Mouse (Mus musculus) limb, embryonic 14.5 days (tissue): ENCODE measurements around the gene Afg3l1. TPM values are rescaled to one million over a fixed set of nuclear protein-coding genes. Genes with fewer than 3 reads are reported as not detected.
"Not testable (repeated sequence)": the region's sequence is repeated elsewhere in the genome, so short reads cannot be mapped to it uniquely, and the experiment has no call there.

ENCODE experiments used
- ATAC-seq: fragments of 200-750 bp; cut with Nextera tagmentation; 2 replicates; pipeline ENCODE4 v1.8.0; 2017; ENCODE audit warnings: low read depth, moderate number of reproducible peaks, moderate TSS enrichment; ENCODE audit not compliant: low FRiP score
- DNase-seq: peaks from one replicate; pipeline ENCODE4 v3.0.0-alpha.2; 2015; ENCODE audit warnings: low spot score
- H3K27ac ChIP-seq: fragments of 300-500 bp; sonication (generic); replicated peaks from 2 replicates; pipeline ENCODE4 v1.5.1; 2014; ENCODE audit warnings: low read depth, mild to moderate bottlenecking, low read length, moderate library complexity, mixed read lengths
- H3K27me3 ChIP-seq: fragments of 300-500 bp; sonication (generic); 2 replicates; pipeline ENCODE4 v1.6.1; 2014; ENCODE audit warnings: low read length, mixed read lengths; ENCODE audit not compliant: control insufficient read depth, insufficient read depth
- H3K36me3 ChIP-seq: fragments of 300-500 bp; sonication (generic); 2 replicates; pipeline ENCODE4 v1.6.1; 2014; ENCODE audit warnings: mild to moderate bottlenecking, low read length, moderate library complexity, mixed read lengths; ENCODE audit not compliant: control insufficient read depth, insufficient read depth
- H3K4me1 ChIP-seq: fragments of 300-500 bp; sonication (generic); 2 replicates; pipeline ENCODE4 v1.6.1; 2014; ENCODE audit warnings: antibody characterized with exemption, low read length, mixed read lengths; ENCODE audit not compliant: control insufficient read depth, insufficient read depth
- H3K4me2 ChIP-seq: fragments of 300-500 bp; sonication (generic); replicated peaks from 2 replicates; pipeline ENCODE4 v1.6.1; 2014; ENCODE audit warnings: low read depth, mild to moderate bottlenecking, low read length, moderate library complexity; ENCODE audit not compliant: severe bottlenecking
- H3K4me3 ChIP-seq: fragments of 300-500 bp; sonication (generic); replicated peaks from 2 replicates; pipeline ENCODE4 v1.5.1; 2014; ENCODE audit warnings: low read length
- H3K9ac ChIP-seq: fragments of 300-500 bp; sonication (generic); 2 replicates; pipeline ENCODE4 v1.6.1; 2014; ENCODE audit warnings: mild to moderate bottlenecking, low read depth, low read length, moderate library complexity; ENCODE audit not compliant: severe bottlenecking
- H3K9me3 ChIP-seq: fragments of 300-500 bp; sonication (generic); 2 replicates; pipeline ENCODE4 v1.6.1; 2016; ENCODE audit warnings: low read length; ENCODE audit not compliant: control insufficient read depth
- POLR2A ChIP-seq: fragments of 200-500 bp; IDR thresholded peaks from 2 replicates; pipeline ENCODE4 v1.8.0; 2012; ENCODE audit warnings: inconsistent platforms, mild to moderate bottlenecking, moderate library complexity, borderline replicate concordance; ENCODE audit not compliant: insufficient read depth, insufficient read length; ENCODE audit errors: extremely low read depth
- WGBS: fragments of 180-500 bp; shearing (Covaris S2); extraction: QIAGEN DNeasy Blood & Tissue Kit; methylation state at CpG from one replicate; pipeline ENCODE4 v1.1.7; 2014; 5-methylcytosine and 5-hydroxymethylcytosine counted together
- polyA plus RNA-seq, 2 experiments: library from polyadenylated mRNA; depleted of rRNA in 1 of 2; stranded (reverse) in 1 of 2; unstranded in 1 of 2; fragments of >200 nt; fragmentation: Nextera tagmentation in 1 of 2; extraction: Ambion mirVana in 1 of 2; gene quantifications; 2 replicates each; pipeline versions ENCODE4 v1.2.1 to v1.2.3; 2012 to 2014

The Afg3l1 gene
- polyA plus RNA-seq, 2 experiments, result 30.8 to 31.1 TPM

GRCm38 (mm10) chr8:123450783-123451182, 26.9 kb upstream of the Afg3l1 start:
- H3K9ac ChIP-seq, result no peak overlapping the region
- no peaks in the 10 kb centered on the region for H3K27me3 ChIP-seq
- 84% methylated on average over 5 of the region's 5 CpGs for WGBS
- H3K4me3 ChIP-seq, result no peak overlapping the region
- ATAC-seq, result no peak
- no peak overlapping the region for H3K4me2 ChIP-seq
- H3K9me3 ChIP-seq, result no peaks in the 10 kb centered on the region
- no peak for TF ChIP-seq POLR2A
- no peak for DNase-seq
- H3K27ac ChIP-seq, result no peak overlapping the region
- no peaks in the 10 kb centered on the region for H3K4me1 ChIP-seq
- peaks cover 53% of the 10 kb centered on the region for H3K36me3 ChIP-seq

- not testable (repeated sequence) for H3K27me3 ChIP-seq, H3K4me3 ChIP-seq, H3K4me2 ChIP-seq, H3K9ac ChIP-seq, ATAC-seq, H3K9me3 ChIP-seq, H3K4me1 ChIP-seq, H3K27ac ChIP-seq, DNase-seq
- H3K36me3 ChIP-seq, result peaks cover 58% of the 10 kb centered on the region
- 92% methylated on average over 12 of the region's 12 CpGs for WGBS
These were observed 26.0 kb upstream of the Afg3l1 start for GRCm38 (mm10) chr8:123451747-123452146.

GRCm38 (mm10) chr8:123452149-123452548, 25.6 kb upstream of the Afg3l1 start:
- no peaks in the 10 kb centered on the region for H3K4me1 ChIP-seq
- 80% methylated on average over 4 of the region's 4 CpGs for WGBS
- no peak for ATAC-seq
- no peak overlapping the region for H3K9ac ChIP-seq
- H3K4me3 ChIP-seq, result no peak overlapping the region
- H3K36me3 ChIP-seq, result peaks cover 61% of the 10 kb centered on the region
- no peaks in the 10 kb centered on the region for H3K9me3 ChIP-seq
- H3K27ac ChIP-seq, result no peak overlapping the region
- H3K4me2 ChIP-seq, result no peak overlapping the region
- H3K27me3 ChIP-seq, result no peaks in the 10 kb centered on the region
- no peak for DNase-seq
- no peak for TF ChIP-seq POLR2A

- H3K27ac ChIP-seq, result no peak overlapping the region
- H3K36me3 ChIP-seq, result peaks cover 73% of the 10 kb centered on the region
- no peaks in the 10 kb centered on the region for H3K9me3 ChIP-seq
- ATAC-seq (no peak), DNase-seq (no peak)
- no peak overlapping the region for H3K4me2 ChIP-seq
- H3K27me3 ChIP-seq, result no peaks in the 10 kb centered on the region
- WGBS, result 67% methylated on average over 7 of the region's 7 CpGs
- no peak overlapping the region for H3K4me3 ChIP-seq
- H3K4me1 ChIP-seq, result no peaks in the 10 kb centered on the region
- no peak overlapping the region for H3K9ac ChIP-seq
- TF ChIP-seq POLR2A, result no peak
These were observed 24.4 kb upstream of the Afg3l1 start for GRCm38 (mm10) chr8:123453291-123453690.

- no peak overlapping the region for H3K9ac ChIP-seq
- DNase-seq (no peak), ATAC-seq (no peak)
- H3K36me3 ChIP-seq, result peaks cover 76% of the 10 kb centered on the region
- no peak overlapping the region for H3K4me2 ChIP-seq
- no peaks in the 10 kb centered on the region for H3K9me3 ChIP-seq
- no peaks in the 10 kb centered on the region for H3K4me1 ChIP-seq
- TF ChIP-seq POLR2A, result no peak
- no peaks in the 10 kb centered on the region for H3K27me3 ChIP-seq
- H3K27ac ChIP-seq, result no peak overlapping the region
- WGBS, result 80% methylated on average over 5 of the region's 5 CpGs
- no peak overlapping the region for H3K4me3 ChIP-seq
These were observed 23.8 kb upstream of the Afg3l1 start for GRCm38 (mm10) chr8:123453951-123454350.

- H3K4me2 ChIP-seq, result no peak overlapping the region
- peaks cover 80% of the 10 kb centered on the region for H3K36me3 ChIP-seq
- H3K4me1 ChIP-seq, result no peaks in the 10 kb centered on the region
- H3K9ac ChIP-seq, result no peak overlapping the region
- ATAC-seq (no peak), DNase-seq (no peak)
- WGBS, result 93% methylated on average over 6 of the region's 6 CpGs
- H3K4me3 ChIP-seq, result no peak overlapping the region
- no peak overlapping the region for H3K27ac ChIP-seq
- no peaks in the 10 kb centered on the region for H3K27me3 ChIP-seq
- no peak for TF ChIP-seq POLR2A
- no peaks in the 10 kb centered on the region for H3K9me3 ChIP-seq
These were observed 23.1 kb upstream of the Afg3l1 start for GRCm38 (mm10) chr8:123454559-123454958.
